ENCODE assay signal across 12 mouse cellular contexts in the genomic region with DNA sequence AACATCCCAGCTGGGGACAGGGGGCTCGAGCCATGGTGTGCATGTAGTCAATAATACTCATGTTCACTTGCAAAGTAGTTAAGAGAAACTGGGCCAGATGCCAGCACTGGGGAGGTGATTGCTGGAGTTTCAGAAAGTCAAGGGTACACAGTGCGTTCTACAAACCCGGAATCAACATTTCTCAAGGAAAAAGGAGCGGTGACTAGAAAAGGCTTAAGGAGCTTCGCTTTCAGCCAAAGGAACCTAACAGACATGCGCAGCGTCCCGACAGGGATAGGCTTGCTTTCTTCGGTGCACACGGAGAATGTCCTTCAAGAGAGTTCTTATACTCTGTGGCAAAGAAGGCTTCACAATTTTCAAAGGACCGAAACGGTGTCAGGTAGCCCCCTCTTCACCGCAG. TPM values are rescaled to one million over a fixed set of nuclear protein-coding genes. Genes with fewer than 3 reads are reported as not detected.
DNase-seq lines count a peak whose midpoint lies in the region; ATAC-seq and TF ChIP-seq lines count a peak whose summit lies in the region.
"Had no signal": no experiment of that assay in that cellular context is flagged by ENCODE, and none has a peak within 500 bp of the region (broad histone marks: within the 10 kb centered on the region; RNA-seq: fewer than 3 reads in every experiment).

No protein-coding gene starts in this region.

- no peaks in the 10 kb centered on the region for H3K27me3 ChIP-seq in kidney, embryonic 14.5 days (ENCODE audit: control insufficient read depth, insufficient read depth, low read length)
- no peaks in the 10 kb centered on the region; the same call in 1 of the 2 replicates for H3K27me3 ChIP-seq in forebrain, embryonic 11.5 days (ENCODE audit: control insufficient read depth, insufficient read depth, low read length)
- H3K27me3 ChIP-seq: Patski had no signal

- H3K36me3 ChIP-seq in ES-E14 (ENCODE audit: control insufficient read depth, insufficient read depth, low read length, poor library complexity, severe bottlenecking): no peaks in the 10 kb centered on the region
- no peaks in the 10 kb centered on the region for H3K36me3 ChIP-seq in kidney, embryonic 14.5 days (ENCODE audit: control insufficient read depth, insufficient read depth, low read length)
- no peaks in the 10 kb centered on the region for H3K36me3 ChIP-seq in forebrain, embryonic 11.5 days (ENCODE audit: control insufficient read depth, insufficient read depth, low read length)
- H3K36me3 ChIP-seq: neural tube, embryonic 12.5 days had no signal

- peak overlapping the region; percentile 54; the same call in 1 of the 2 replicates for H3K9ac ChIP-seq in ES-E14 (ENCODE audit: insufficient read depth, low read depth, low read length, poor library complexity, severe bottlenecking)
- no peak overlapping the region for H3K9ac ChIP-seq in kidney, embryonic 14.5 days (ENCODE audit: low read depth, low read length)
- no peak overlapping the region for H3K9ac ChIP-seq in forebrain, embryonic 11.5 days (ENCODE audit: low read length)
- H3K9ac ChIP-seq: neural tube, embryonic 12.5 days had no signal

- WGBS in kidney, embryonic 14.5 days: 52% methylated on average over 13 of the region's 13 CpGs
- WGBS in forebrain, embryonic 11.5 days: 85% methylated on average over 13 of the region's 13 CpGs

- ATAC-seq in kidney, embryonic 14.5 days (ENCODE audit: low FRiP score, low TSS enrichment): peak; percentile 24; the same call in 1 of the 2 replicates
- ATAC-seq in cerebellum, adult (ENCODE audit: insufficient number of reproducible peaks, low FRiP score, low TSS enrichment): no peak
- no peak for ATAC-seq in forebrain, embryonic 11.5 days (replicated peaks; ENCODE audit: low FRiP score)
- ATAC-seq: forebrain, embryonic 14.5 days; Patski had no signal

- peak overlapping the region; percentile 89 for H3K27ac ChIP-seq in ES-E14 (ENCODE audit: insufficient read depth, low read depth, low read length, poor library complexity, severe bottlenecking)
- H3K27ac ChIP-seq in kidney, embryonic 14.5 days (ENCODE audit: low read depth, low read length): no peak overlapping the region
- no peak overlapping the region for H3K27ac ChIP-seq in forebrain, embryonic 11.5 days (ENCODE audit: low read depth, low read length)
- H3K27ac ChIP-seq: neural tube, embryonic 12.5 days had no signal

- DNase-seq in ES-E14 (ENCODE audit: low read depth, low spot score): no peak
- peak; percentile 38 to 60 for DNase-seq in adrenal gland, adult 18-20 months (ENCODE audit: low spot score in 2 of 2)
- DNase-seq in lung, postnatal 10 days: peak; percentile 59
- DNase-seq in embryo, embryonic 10 days (ENCODE audit: low spot score): no peak
- no peak for DNase-seq in forebrain, embryonic 11.5 days (ENCODE audit: low spot score)
- DNase-seq: cerebellum, postnatal 10 days; thymus, postnatal 25 days had no signal

- no peaks in the 10 kb centered on the region for H3K9me3 ChIP-seq in ES-E14 (ENCODE audit: control insufficient read depth, insufficient read depth, low read depth, low read length)
- no peaks in the 10 kb centered on the region for H3K9me3 ChIP-seq in kidney, embryonic 14.5 days (ENCODE audit: control insufficient read depth, low read length)
- H3K9me3 ChIP-seq in forebrain, embryonic 11.5 days (ENCODE audit: control insufficient read depth, low read length): no peaks in the 10 kb centered on the region
- H3K9me3 ChIP-seq: neural tube, embryonic 12.5 days had no signal

- peaks cover 32 to 35% of the 10 kb centered on the region in 2 experiments for H3K4me1 ChIP-seq in ES-E14 (ENCODE audit: control insufficient read depth in 2 of 2, insufficient read depth in 2 of 2, low read length in 2 of 2, poor library complexity in 1 of 2)
- peaks cover 29% of the 10 kb centered on the region for H3K4me1 ChIP-seq in kidney, embryonic 14.5 days (ENCODE audit: control insufficient read depth, insufficient read depth, low read length)
- no peaks in the 10 kb centered on the region for H3K4me1 ChIP-seq in forebrain, embryonic 11.5 days (replicated peaks; ENCODE audit: control insufficient read depth, insufficient read depth, low read length)

- in situ Hi-C loops in ES-E14 (cut with MboI; ENCODE audit: low sequenced_read_pairs in 2 of 2, unreplicated experiment in 2 of 2): no loop called here

- H3K4me2 ChIP-seq in kidney, embryonic 14.5 days (replicated peaks; ENCODE audit: low read depth, low read length): no peak overlapping the region
- no peak overlapping the region for H3K4me2 ChIP-seq in forebrain, embryonic 11.5 days (ENCODE audit: low read depth, low read length, severe bottlenecking)
- H3K4me2 ChIP-seq: neural tube, embryonic 12.5 days had no signal

- H3K4me3 ChIP-seq in ES-E14 (ENCODE audit: insufficient read depth in 1 of 2, low read depth in 1 of 2, low read length in 2 of 2, poor library complexity in 1 of 2, severe bottlenecking in 1 of 2): 0 out of 4 replicates have a peak overlapping the region, but pooled peaks of 1 of the 2 experiments have one; percentile 1
- no peak overlapping the region for H3K4me3 ChIP-seq in kidney, embryonic 14.5 days (ENCODE audit: low read length)
- no peak overlapping the region for H3K4me3 ChIP-seq in forebrain, embryonic 11.5 days (ENCODE audit: low read depth, low read length)
- H3K4me3 ChIP-seq: neural tube, embryonic 12.5 days had no signal

TF ChIP-seq in ES-E14, 5 proteins besides CTCF, POLR2A, EP300 and RAD21:
- TF ChIP-seq MAFK (IDR thresholded peaks at IDR 0.05; ENCODE audit: insufficient read depth, low read depth, low read length) (no peak), HCFC1 (IDR thresholded peaks at IDR 0.05; ENCODE audit: borderline replicate concordance, insufficient read depth, low read length) (no peak), ZC3H11A (IDR thresholded peaks at IDR 0.05; ENCODE audit: borderline replicate concordance, low read depth, low read length) (no peak), ZNF384 (IDR thresholded peaks at IDR 0.05; ENCODE audit: low read depth, low read length) (no peak), CHD2 (IDR thresholded peaks at IDR 0.05; ENCODE audit: low read depth, low read length) (no peak)
TF ChIP-seq in ES-E14: peak in this region for 0.

RNA-seq across cellular contexts. Expression of a gene that starts 12.1 kb away (rescaled TPM):
- total RNA-seq in ES-E14 (2012; rRNA removed): 75.7 and 82.5 TPM in 2 replicates
- 100 to 1,000 TPM in 1 of 2 experiments, 10 to 100 TPM in 1; 94.7 to 137 TPM for total RNA-seq in adrenal gland, adult 18-20 months (2021)
- polyA plus RNA-seq in kidney, embryonic 14.5 days (2014; fragmentation: Nextera tagmentation; extraction: Ambion mirVana): 19.7 and 33.1 TPM in 2 replicates
- 28.8 and 32.1 TPM in 2 replicates for polyA plus RNA-seq in forebrain, embryonic 11.5 days (2014; fragmentation: Nextera tagmentation; extraction: Ambion mirVana)

RNA-seq across cellular contexts. Expression of a gene that starts 54.9 kb away (rescaled TPM):
- 26.5 and 36.7 TPM in 2 replicates for total RNA-seq in ES-E14 (2012; rRNA removed)
- total RNA-seq in adrenal gland, adult 18-20 months (2021): 10 to 100 TPM; 14.7 to 16.2 TPM
- 16.8 and 34.5 TPM in 2 replicates for polyA plus RNA-seq in kidney, embryonic 14.5 days (2014; fragmentation: Nextera tagmentation; extraction: Ambion mirVana)
- polyA plus RNA-seq in forebrain, embryonic 11.5 days (2014; fragmentation: Nextera tagmentation; extraction: Ambion mirVana): 34.4 and 37.5 TPM in 2 replicates

Comparison
In these comparisons a context has a peak if more than half of its experiments do, and no peak if none do; other contexts are left out.
1. DNase-seq: peak in adrenal gland, adult 18-20 months (2 of 2) and lung, postnatal 10 days (single experiment); none in ES-E14 (single experiment), embryo, embryonic 10 days (single experiment) and forebrain, embryonic 11.5 days (single experiment).